Mouse (Mus musculus): Measurements from ENCODE around the gene Zfp385c.

The Zfp385c gene

GRCm38 (mm10) chr11:100718462-100718861 is 26.2 kb upstream of the Zfp385c start:
- no peak for DNase-seq (ENCODE audit: low read depth, low spot score)

- no peak for DNase-seq (ENCODE audit: low read depth, low spot score)
Observed at GRCm38 (mm10) chr11:100716649-100717048, 24.4 kb upstream of the Zfp385c start.

GRCm38 (mm10) chr11:100714948-100715347 is 22.7 kb upstream of the Zfp385c start:
- no peak for DNase-seq (ENCODE audit: low read depth, low spot score)

- DNase-seq (ENCODE audit: low read depth, low spot score), result peak; percentile 87
Observed at GRCm38 (mm10) chr11:100714534-100714915, 22.3 kb upstream of the Zfp385c start.

- no peak for DNase-seq (ENCODE audit: low read depth, low spot score)
Observed at GRCm38 (mm10) chr11:100713735-100714533, 21.7 kb upstream of the Zfp385c start, which contains the start of gene Hspb9. TSS of gene Hspb9 (plus strand) at chr11:100713850.

GRCm38 (mm10) chr11:100713174-100713573 is 20.9 kb upstream of the Zfp385c start:
- no peak for DNase-seq (ENCODE audit: low read depth, low spot score)

GRCm38 (mm10) chr11:100711783-100712615 is 19.7 kb upstream of the Zfp385c start, which contains the start of gene Kat2a:
TSS of gene Kat2a (minus strand) at chr11:100712465.
- peak; percentile 87 for DNase-seq (ENCODE audit: low read depth, low spot score)

- DNase-seq (ENCODE audit: low read depth, low spot score), result no peak
Observed at GRCm38 (mm10) chr11:100710977-100711376, 18.7 kb upstream of the Zfp385c start.

GRCm38 (mm10) chr11:100710528-100710927 is 18.3 kb upstream of the Zfp385c start:
- no peak for DNase-seq (ENCODE audit: low read depth, low spot score)

- no peak for DNase-seq (ENCODE audit: low read depth, low spot score)
Observed at GRCm38 (mm10) chr11:100709201-100709810, 17.1 kb upstream of the Zfp385c start.

- no peak for DNase-seq (ENCODE audit: low read depth, low spot score)
Observed at GRCm38 (mm10) chr11:100705095-100705747, 13.0 kb upstream of the Zfp385c start.

- DNase-seq (ENCODE audit: low read depth, low spot score), result peak; percentile 87
Observed at GRCm38 (mm10) chr11:100703851-100704531, 11.7 kb upstream of the Zfp385c start, which contains the start of gene Dhx58. TSS of gene Dhx58 (minus strand) at chr11:100704271.

GRCm38 (mm10) chr11:100703366-100703765 is 11.1 kb upstream of the Zfp385c start:
- DNase-seq (ENCODE audit: low read depth, low spot score), result no peak

- no peak for DNase-seq (ENCODE audit: low read depth, low spot score)
Observed at GRCm38 (mm10) chr11:100702906-100703305, 10.7 kb upstream of the Zfp385c start.

- peak; percentile 96 for DNase-seq (ENCODE audit: low read depth, low spot score)
Observed at GRCm38 (mm10) chr11:100702081-100702851, 10.0 kb upstream of the Zfp385c start.

GRCm38 (mm10) chr11:100701301-100701700 is 9.0 kb upstream of the Zfp385c start:
- DNase-seq (ENCODE audit: low read depth, low spot score), result no peak

GRCm38 (mm10) chr11:100700710-100701109 is 8.5 kb upstream of the Zfp385c start:
- no peak for DNase-seq (ENCODE audit: low read depth, low spot score)

- DNase-seq (ENCODE audit: low read depth, low spot score), result no peak
Observed at GRCm38 (mm10) chr11:100697921-100698320, 5.7 kb upstream of the Zfp385c start.

GRCm38 (mm10) chr11:100694926-100695325 is 2.7 kb upstream of the Zfp385c start:
- peak; percentile 81 for DNase-seq (ENCODE audit: low read depth, low spot score)

GRCm38 (mm10) chr11:100693154-100693553 is 899 bp upstream of the Zfp385c start:
- no peak for DNase-seq (ENCODE audit: low read depth, low spot score)

Measured in 3T3-L1 (cell line).